Mouse (Mus musculus) ZHBTc4 (cell line): ENCODE data around the gene Gas7.

ENCODE experiments used
- DNase-seq: peaks from one replicate; pipeline ENCODE4 v3.0.0-alpha.2; 2011; ENCODE audit warnings: low read depth, low spot score

Gas7 gene

DNA sequence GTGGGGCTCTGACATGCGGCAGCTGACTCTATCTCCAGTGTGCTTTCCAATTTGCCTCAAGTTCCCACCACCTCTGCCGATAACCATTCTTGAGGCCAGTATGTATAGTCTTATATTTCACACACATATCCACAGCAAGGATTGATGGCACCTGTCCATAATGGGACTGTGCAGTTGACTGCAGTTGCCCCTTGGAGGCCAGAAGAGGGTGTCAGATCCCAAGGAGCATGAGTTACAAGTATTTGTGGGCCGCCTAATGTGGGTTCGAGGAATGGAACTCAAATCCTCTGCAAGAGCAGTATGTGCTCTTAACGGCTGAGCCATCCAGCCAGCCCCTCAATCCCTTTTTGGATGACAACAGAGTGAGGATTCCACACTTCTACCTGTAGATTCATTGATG, 119.1 kb downstream of the Gas7 start:
- no peak for DNase-seq

DNA sequence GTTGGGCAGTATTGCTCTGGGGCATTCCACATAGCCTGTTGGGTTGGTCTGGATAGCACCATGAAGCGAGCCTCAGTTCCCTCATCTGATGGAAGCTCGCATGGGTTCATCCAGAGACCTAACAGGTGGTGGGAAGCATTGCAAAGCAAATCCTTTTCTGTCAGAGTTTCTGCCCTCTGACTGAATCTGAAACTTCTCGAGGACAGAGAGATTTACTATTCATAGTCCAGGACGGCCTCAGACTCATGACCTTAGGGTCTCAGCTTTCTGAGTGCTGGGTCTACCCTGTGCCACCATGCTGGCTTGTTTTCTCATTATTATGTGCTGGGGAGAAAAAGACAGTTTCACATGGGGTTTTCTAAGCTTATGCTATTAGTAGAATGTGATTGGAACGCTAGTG, 122.2 kb downstream of the Gas7 start:
- DNase-seq, result no peak

DNA sequence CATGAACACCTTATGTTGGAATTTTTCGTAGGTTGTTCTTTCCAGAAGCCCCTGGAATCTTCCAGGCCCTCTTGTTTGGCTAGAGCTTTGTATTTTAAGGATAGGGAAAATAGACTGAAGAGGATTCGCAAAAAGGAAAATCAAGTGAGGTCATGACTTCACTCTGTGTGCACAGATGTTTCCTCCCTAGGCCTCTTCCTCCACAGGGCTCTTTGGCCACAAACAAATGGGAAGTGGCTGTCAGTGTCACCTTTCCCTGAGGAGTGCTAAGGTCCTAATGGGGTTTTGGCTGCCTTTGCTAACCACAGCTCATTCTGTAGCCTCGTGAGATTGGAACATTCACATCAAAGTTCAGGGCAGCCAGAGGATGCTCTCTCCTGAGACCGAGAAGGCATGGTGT, 122.8 kb downstream of the Gas7 start:
- DNase-seq, result no peak

DNA sequence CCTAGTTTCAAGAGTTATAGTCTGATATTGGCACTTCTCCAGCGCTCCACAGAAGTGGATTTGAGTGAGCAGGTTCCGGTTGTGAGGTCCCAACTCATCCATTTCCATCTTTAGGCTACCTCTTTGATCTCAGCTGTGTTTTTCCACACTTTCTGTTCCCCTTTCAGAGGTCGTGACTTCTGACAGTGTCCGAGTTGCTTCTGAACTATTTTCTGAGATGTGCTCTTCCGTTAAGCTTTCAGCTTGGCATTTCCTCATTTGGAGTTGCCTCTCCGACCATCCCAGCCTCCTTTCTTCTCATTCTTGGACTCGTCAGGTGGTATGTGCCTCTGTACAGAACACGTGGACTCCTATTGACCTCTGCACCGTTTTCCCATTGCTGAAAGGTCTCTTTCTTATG, 123.9 kb downstream of the Gas7 start:
- DNase-seq, result no peak

DNA sequence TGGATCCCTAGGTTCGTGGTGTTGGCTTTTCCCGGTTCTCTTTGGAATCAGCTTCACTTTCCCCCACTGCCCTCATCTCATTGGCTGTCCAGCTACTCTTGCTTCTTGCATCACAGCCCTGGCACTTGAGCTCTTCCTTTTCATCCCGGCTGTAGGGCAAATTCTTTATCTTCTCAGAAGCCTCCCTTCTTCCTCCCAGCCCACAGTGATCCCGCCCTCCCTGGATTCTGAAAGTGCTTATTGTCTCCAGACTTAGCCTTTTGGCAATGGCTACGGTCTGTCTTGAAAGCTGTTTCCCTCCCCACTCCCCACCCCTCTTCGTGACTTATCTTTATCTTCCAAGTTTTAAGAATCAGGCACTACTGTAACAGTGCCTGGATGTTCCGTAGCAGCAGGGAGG, 126.3 kb downstream of the Gas7 start:
- DNase-seq, result no peak

DNA sequence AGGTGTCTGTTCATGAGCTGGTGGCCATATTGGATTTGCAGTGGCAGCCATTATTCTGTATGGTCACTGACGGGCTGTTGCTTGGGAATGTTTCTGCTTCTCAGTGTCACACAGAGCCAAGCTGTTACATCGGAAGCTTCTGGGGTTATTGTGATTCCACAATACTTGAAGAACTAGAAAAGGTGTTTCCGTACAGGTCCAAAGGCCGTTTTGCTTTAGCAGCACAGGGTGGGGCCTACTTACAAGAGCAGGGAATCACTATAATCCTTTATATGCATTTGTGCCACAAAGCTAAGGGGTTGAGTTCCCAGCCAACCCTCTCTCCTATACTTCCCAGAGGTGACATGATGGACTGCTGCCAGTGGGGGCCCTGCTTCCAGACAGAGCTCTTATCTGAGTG, 127.3 kb downstream of the Gas7 start:
- no peak for DNase-seq

DNA sequence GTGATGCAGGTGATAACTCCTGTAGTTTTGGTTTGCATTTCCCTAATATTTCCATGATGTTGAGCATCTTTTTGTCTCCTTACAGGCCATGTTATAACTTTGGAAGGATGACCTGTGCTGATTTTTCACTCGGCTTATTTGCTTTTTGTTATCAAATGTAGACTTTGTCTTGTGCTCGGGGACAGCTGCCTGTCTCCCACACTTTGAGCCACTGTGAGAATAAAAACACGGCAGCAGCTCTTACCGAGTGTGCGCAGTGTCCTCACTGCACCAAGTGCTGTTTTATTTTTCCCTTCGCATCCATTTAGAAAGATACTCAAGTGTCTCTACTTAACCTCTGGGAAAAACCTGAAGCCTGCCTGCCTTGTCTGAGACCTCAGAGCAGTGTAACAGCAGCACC, 129.8 kb downstream of the Gas7 start:
- no peak for DNase-seq

DNA sequence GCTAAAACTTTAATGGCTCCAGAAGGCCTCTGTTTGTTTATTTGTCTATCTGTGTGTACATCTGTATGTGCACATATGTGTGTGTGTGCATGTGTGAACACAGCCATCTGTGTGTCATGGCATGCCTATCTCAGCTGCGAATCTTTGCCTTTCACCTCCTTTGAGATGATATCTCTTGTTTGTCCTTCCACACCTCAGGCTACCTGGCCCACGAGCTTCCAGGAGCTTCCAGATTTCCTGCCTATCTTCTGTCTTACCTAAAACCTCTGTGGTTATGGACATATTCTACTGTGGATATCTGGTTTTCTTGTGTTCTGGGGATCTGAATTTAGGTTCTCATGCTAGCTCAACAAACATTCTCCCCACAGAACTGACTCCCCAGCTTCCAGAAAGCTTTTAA, 130.4 kb downstream of the Gas7 start:
- DNase-seq, result no peak

DNA sequence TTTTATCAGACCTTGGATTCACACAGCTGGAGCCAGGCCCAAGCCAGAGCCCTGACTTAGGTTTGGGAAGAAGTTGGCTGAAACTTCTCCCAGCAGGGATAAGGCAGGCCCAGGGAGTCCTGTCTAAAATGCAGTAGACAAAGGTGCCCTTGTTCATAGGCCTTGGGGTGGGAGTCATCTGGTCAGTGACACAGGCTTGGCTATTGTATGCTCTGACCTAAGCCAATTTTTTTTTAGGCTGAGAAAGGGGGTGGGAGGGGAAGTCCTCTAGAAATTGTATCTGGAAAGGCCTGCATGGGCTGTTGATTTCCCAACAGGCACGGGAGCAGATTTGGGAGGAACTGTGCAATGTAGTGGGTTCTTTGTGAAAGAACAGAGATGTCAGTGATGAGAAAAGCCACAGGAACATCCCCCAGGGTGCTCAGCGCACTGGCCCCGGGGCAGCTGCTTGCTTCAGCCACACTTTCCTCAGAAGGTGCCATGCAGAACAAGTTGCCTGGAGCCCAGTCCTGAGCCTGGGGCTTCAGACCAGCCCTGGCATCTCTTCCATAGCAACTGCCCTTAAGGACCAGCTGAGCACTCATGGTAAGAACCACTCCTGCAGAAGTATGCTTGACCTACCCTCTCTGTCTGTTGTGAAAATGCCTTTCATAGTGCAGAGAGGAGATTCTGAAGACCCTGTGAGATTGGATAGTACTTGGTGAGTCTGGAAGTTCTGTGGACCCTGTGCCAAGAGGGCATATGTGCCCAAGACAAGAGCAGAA, 131.2 kb downstream of the Gas7 start:
- DNase-seq, result no peak

DNA sequence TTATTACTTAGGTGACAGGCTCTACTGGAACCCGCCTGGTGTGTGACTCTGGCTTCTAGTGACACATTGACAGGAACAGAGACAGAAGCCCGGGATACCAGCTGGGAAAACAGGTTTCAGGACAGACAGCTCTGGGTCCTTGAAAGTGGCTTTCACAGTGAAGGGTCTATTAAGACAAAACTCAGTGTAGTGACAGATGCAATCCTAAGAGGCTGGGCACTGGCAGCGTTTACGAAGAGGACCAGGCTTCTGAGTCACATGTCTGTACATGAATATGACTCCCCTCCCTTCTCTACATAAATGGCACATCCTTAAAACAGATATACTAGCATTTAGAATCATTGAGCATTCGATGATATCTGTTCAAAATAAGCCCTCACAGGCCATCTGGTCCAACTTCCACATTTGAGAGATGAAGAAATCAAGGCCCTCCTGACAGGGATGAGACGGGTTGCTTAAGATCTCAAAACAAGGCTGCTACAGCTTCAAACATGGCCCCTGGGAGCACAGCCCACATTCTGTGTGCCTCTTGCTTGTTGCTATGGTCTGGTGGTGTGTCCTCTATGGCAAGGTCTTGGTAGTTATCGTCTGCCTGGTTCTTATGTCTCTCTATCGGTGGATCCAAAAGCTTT, 133.1 kb downstream of the Gas7 start:
- DNase-seq, result no peak

DNA sequence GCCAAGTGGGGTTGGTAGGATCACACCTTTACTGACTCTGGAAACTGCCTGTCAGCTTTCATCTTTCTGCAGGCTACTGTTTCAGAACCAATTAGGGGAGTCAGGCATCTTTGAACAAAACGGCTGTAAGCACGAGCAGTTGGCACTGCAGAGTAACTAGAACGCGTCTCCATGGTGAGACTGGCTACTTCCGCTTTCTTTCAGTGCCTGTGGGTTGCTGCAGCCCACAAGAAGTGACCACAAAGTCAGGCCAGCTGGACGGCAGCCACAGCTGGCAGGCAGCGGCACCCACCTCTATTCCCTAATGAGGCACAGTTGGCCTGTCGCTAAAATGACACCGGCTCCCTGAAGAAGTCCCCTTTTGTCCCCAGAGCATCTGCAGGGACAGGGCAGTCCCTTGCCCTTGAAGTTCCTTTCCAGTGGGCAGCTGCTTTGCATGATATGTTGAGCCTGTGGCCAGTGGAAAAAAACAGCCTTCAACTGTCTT, 133.6 kb downstream of the Gas7 start:
- no peak for DNase-seq

DNA sequence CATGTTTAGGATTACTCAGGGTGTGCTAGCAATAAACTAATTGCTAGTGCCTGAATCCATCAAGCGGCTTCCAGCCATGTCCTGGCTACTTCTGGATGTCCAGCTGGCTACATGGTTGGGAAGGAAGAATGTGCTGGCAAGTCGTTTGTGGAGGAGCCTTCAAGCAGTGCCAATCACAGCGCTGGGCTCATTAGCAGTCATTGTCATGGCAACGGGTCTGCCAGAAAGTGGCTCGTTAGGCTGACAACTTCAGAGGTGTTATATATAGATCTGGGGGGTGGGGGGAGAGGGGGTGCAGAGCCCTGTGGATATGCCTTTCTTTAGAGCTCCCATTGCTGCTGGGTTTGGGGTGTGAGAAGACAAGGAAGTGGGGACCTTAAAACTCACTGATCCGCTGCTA, 141.0 kb downstream of the Gas7 start:
- DNase-seq, result no peak

DNA sequence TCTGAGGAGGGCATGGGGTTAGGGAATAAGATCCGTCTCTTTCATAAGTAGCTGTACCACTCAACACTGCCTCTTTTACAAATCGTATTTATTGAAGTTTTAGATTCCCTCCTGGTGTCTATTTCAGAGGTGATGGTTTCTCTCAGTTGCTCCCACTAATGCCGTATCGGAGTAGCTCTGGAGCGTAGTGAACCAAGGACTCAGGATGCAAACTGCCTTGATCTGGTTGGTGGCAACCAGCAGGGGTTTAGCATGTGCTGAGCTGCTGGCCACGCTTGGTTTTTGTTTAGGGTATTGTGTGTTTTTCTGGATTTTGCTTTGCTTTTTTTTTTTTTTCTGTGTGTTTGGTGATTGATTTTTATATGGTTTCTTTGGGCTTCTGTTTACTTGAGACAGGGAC, 141.6 kb downstream of the Gas7 start:
- no peak for DNase-seq

DNA sequence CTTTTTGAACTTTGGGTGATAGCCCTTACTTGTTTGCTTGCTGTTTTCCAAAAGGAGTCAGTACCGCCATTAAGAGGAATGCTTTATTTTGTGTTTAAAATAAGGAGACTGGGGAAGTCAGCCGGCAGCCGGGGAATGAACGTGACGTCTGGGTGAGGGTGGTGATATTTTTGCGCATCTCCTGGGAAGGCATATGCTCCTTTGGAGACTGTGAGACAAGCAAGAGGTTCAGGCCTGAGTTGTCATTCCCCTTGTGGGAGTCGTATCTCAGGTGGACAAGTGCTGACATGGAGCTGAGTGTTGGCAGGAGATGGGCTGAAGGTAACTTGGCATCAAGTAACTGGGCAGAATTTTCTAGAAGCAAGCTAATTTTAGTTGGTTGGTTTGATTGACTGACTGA, 142.2 kb downstream of the Gas7 start:
- no peak for DNase-seq

DNA sequence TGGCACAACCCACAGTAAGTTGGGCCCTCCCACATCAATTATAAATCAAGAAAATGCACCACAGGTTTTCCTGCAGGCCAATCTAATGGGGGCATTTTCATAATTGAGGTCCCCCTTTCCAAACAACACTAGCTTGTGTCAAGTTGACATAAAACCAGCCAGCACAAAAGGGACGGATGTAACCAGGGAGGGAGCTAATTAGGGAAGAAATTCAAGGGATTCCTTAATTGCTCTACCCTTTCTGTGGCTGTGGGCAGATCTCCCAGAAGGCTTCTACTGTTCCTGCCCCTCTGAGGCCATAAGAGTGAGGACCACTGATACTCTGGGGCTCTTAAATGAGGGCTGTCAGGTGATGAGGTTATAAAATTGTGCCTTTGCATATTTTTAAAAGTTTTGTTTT, 143.9 kb downstream of the Gas7 start:
- no peak for DNase-seq

DNA sequence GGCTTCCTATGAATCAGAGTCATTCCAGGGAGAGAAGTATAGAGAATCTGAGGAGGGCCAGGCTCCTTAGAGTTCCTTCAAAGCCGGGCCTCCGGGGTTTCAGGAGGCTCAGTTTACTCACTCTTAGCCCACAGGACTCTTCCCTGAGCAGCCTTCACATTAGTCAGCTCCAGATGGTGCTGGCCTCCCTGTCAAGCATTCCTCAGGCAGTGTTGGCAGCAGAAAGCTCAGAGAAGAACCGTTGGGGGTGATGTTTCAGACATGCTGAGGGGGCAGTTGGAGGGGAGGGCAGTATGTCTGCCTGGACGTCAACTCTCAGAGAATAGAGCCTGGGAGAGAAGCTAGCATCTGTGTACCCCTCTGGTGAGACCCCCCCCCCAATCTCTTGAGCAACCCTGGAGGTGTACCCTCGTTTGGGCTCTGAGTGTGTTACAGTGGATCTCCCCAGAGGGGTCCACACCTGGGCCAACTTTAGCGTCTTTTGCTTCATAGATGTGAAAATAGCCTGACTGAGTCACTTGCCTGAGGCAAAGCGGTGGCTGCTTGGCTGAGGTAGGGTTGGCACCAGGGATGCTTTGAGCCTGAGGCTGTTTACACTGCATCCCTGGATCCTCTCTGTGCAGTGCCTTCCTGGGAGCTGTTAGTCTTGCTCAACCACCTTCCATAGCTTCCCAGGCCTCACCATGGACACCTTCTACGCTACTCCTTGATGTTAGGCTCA, 145.6 kb downstream of the Gas7 start:
- no peak for DNase-seq

DNA sequence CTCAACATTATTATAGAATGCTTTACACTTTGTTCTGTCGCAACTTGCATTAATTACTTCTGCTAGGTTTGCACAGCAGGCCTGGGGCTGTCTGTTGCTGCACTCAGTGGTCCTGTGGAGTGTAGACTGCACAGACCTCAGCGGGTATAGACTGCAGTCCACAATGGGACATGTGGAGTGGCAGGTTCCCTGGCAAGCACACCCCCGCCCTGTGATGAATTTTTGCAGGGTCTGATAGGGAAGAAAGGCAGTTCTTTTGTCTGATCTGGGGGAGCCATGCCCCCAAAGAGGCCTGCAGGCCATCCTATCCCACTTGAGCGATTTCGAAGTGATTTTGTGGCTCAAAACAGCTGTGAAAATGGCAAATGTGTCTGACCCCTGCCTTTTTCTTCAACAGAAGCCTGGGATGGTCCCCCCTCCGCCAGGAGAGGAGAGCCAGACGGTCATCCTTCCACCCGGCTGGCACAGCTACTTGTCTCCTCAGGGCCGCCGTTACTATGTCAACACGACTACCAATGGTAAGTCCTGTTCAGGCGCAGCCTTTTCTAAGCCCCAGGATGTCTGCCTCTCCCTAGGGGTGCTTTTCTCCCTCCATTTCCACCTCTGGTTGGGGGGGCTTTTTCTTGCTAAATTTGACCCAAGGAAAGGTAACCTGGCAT, 147.6 kb downstream of the Gas7 start:
- DNase-seq, result no peak

DNA sequence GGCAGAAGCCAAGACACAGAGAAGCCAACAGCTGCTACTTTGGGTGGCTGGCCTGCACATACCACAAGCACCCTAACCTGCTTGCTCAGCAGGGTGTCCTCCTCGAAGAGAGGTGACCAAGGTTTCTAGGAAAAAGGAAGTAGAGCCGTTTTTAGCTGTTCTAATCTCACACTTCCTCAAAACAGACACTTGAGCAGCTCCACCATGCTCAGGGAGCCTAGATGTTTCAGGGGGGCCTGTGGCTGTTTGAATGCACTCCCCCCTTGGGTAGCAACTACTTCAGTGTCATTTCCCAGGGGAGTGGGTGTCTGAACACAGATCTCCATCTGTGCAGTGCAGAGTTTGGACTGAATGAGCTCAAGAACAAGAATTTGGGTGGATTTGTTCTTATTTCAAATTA, 149.2 kb downstream of the Gas7 start:
- no peak for DNase-seq

DNA sequence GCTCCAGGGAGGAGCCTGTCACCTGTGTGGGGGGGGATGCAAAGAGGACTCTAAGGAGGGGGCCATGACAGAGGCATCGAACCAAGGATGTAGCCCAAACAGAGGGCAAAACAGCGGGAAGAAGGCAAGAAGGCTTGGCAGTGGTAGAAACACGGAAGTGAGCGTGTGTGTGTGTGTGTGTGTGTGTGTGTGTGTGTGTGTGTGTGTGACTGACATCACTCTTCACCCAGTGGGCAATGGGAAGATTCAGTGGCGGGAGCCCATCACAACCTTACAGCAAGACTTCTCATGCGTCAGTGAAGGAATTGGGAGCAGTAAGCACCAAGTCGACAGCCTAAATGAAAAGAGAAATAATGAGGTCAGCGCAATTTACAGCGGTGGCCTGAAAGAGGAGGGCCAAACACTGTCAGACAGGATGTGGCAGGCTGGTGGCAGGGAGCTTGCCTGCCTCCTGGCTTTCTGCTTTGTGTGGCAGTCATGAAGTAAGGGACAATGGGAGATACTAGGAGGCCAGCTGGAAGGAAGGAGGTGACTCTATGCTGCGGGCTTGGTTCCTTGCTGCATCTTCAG, 153.0 kb downstream of the Gas7 start:
- DNase-seq, result no peak

DNA sequence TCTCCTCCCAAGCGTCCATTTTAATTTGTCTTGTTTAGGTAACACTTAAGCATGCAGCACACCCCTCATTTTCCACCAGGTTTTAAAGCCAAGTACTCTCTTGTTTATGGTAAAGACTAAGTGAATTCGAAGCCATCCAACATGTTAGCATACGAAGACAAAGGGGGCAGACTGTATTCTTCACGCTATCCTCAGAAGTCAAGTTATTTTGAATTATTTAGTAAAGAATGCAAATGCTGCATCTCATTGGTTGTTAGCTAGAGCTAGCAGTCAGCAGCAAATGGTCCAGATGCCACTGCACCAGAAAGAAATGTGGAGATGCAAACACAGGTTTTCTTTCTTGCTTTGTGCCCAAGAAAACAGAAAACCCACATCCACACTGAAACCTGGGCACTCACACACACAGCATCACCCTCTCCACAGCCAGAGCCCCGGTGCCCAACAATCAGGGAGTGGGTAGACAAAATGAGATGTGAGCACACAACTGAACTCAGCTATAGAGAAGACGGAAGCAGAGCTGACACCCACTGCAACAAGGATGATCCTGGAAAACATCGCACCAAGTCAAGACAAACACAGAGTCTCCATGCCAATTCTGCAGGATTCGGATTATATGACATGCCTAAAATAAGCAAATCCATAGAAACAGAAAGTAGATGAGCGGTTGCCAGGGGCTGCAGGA, 157.1 kb downstream of the Gas7 start:
- DNase-seq, result no peak

DNA sequence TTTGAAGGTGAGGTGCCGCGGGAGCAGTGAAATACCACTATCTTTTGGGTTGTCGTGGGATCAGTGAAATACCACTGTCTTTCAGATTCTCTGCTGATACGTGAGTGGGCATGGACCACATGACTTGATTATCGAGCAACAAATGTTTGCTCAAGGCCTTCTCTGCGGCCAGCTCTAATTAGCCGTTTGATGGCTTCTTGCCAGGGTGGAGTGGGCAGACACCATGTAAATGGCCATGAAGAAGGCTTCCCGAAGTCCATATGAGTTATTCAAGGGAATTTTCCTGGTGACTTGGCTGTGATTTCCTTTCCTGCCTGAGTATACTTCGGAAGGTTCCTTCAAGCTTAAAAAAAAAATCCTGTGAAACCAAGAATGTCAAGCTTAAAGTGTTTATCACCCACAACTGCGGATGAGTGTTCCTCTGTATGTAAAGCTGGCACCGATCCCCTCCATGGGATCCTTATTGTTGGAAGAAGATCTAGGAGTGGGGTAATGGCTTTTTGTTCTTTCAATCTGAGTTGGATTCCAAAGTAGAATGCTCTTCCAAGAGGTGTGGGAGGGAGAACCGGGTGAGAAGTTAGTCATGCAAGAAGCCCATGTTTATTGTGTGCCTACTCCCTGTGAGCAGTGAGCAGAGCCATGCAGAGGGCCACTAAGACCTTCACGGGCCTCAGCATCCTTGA, 161.5 kb downstream of the Gas7 start:
- no peak for DNase-seq
